Mouse (Mus musculus): Measurements from ENCODE around the gene Ddah2. TPM values are rescaled to one million over a fixed set of nuclear protein-coding genes. Genes with fewer than 3 reads are reported as not detected.
A peak's percentile ranks its signal among the peaks of the same experiment; 100 is the strongest.

The Ddah2 gene
- total RNA-seq, 1 experiment from 2014 or later = 21.3 TPM

DNA sequence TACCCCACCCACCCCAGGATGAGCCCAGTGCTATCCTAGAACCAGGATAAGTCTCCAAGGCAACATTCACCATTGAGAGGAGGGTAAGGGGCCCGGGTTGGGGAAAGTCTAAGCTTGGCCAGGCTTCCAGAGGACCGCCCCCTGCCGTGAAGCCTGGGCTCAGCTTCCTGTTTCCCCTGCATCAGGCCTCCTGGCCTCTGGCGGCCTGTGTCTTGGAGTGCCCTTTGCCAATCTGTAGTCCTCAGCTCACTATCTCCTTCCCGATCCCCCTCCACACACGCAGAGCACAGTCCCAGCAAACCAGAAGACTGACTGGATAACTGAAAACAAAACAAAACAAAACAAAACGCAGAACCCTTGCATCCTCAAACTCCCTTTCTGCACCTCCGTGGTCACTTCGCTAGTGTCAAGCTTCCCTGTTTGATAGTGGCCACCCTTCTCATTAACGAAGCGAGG lies 9.2 kb upstream of the Ddah2 start, which contains the start of gene Clic1:
Gene Clic1, plus strand, starts transcription at position 406 of the 456 bp plus-strand sequence.
- peak; percentile 14; the same call in 1 of the 2 replicates for ATAC-seq (replicated peaks; ENCODE audit: low read depth, poor library complexity, severe bottlenecking)

DNA sequence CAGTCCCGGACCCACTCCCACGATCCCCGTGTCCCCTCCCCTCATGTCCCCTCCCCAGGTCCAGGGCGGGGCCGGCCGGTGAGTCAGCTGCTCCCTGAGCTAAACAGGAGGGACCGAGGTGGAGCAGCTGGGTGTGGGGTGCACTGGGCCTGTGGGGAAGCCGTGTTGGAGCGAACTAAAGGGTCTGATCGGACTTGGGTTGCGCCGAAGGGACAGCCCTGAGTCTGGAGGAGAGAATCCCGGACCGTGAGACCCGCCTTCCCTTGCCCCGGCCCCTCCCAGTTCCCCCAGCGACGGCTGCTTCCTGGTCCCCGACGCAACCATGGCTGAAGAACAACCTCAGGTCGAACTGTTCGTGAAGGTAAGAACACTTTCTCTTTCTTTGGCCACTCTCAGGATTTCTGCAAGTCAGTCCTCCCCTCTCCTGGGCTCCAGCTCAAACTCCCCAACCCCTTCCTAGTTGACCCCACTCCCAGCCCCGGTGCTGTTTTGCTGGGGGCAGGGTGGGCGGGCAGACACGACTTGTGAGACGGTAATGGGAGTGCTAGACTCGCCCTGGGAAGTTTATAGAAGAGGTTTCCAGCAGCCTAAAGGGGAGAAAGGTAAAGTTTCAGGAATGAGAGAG lies 8.6 kb upstream of the Ddah2 start:
- ATAC-seq (replicated peaks; ENCODE audit: low read depth, poor library complexity, severe bottlenecking) = peak; percentile 12; the same call in 1 of the 2 replicates

DNA sequence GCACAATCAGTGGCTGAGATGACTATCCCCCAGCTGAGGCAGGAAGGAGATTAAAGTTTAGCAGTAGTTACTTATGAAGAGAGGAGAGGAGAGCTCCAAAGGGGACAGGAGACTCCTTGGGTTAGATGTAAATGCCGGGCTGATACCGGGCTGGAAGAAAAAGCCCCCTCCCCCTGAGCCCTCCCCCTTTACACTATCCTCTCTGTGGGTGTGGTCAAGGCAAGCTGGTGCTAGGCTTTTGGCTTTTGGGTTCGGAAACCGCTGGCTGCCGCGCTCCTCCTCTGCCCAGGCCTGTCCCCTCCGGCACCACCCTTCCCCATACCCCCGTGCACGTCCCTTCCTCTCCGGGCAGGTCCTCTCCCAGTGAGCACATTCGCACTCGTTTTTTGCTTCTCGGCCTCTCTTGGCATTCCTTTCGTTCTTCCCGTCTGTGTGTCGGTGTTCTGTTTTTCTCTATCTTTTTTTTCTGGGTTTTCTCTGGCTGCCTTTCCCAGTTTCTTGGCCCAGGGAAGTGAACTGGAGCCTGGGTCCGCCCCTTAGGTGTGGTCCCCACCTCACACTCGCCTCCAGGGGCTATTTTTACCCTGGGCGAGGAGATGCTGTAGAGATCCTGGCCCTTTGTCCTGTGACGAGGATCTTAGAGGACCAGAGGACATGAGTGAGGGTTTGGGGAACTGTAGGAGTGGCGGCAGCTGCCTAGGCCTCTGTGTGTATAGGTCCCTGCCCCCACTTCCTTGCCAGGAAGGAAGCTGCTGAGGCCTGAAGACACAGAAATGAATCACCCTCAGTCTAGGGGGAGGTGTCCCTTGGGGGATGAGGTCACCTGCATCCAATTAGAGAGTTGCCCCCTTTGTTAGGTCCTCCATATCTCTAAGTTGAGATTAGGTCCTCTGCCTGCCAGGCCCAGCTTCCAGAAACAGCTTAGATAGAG lies 7.4 kb upstream of the Ddah2 start:
- ATAC-seq (replicated peaks; ENCODE audit: low read depth, poor library complexity, severe bottlenecking) = peak; percentile 63

DNA sequence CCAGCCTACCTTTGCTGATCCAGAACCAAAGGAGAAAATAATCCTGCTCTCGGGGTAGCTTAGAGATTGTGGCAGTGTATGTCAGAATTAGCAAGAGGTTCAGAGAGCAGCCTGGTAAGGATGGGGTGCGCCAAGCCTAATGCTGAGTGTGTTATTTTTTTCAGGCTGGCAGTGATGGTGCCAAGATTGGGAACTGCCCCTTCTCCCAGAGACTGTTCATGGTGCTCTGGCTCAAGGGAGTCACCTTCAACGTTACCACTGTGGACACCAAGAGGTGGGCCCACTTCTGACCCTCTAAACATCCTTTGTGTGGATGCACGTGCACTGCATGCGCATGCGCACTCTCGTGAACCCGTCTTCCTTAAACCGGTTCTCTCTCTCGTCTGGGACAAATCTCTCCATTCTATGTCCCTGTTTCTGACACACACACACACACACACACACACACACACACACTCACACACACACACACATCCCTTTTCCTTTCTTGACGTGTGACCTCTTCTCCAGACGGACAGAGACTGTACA lies 6.5 kb upstream of the Ddah2 start:
- ATAC-seq (replicated peaks; ENCODE audit: low read depth, poor library complexity, severe bottlenecking) = no peak

DNA sequence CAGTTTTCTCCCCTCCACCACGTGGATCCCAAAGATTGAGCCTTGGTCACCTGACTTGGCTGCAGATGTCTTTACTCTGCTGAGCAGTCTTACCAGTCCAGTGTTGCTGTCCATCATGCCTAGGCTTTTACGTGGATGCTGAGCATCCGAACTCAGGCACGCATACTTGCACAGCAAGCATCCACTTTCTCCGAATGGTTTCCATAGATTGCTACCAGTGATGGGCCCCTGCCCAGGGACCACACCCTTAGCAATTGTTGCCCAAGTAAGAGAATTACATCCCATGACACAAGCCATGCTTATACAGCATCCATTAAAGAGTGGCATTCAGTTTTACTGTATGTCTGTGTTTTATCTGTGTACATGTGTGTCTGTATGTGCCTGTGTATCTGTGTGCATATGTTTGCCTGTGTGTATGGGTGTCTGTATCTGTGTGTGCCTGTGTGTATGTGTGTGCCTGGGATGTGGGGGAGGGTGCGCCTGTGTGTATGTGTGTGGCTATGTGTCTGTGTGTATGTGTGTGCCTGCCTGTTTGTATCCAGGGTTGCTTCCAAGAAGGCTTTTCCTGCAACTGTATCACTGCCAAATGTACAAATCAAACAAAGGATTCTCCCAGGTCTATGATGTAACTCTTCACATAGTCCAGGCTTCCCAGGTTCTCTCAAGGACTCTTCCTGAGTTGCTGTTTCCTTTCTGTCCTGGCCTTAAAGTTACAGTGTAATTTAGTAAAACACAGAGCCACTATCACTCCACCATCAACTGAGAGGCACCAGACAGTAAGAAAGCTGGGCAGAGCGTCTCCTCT lies 2.9 kb upstream of the Ddah2 start:
- no peak for ATAC-seq (replicated peaks; ENCODE audit: low read depth, poor library complexity, severe bottlenecking)

DNA sequence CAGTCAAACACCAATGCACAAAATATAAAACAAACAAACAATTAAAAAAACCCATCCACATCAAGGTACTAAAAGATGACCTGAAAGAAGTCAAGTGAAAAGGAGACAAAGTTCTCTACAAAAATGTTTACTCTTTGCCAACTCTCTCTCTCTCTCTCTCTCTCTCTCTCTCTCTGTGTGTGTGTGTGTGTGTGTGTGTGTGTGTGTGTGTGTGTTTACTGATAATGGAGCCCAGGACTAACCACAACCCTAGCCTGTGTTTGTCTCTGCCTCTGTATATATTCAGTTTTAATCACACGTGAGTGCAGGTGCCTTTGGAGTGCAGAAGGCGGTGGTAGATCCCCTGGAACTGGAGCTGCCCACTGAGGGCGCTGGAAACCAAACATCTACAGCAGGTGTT lies 1.7 kb upstream of the Ddah2 start:
- no peak for ATAC-seq (replicated peaks; ENCODE audit: low read depth, poor library complexity, severe bottlenecking)

DNA sequence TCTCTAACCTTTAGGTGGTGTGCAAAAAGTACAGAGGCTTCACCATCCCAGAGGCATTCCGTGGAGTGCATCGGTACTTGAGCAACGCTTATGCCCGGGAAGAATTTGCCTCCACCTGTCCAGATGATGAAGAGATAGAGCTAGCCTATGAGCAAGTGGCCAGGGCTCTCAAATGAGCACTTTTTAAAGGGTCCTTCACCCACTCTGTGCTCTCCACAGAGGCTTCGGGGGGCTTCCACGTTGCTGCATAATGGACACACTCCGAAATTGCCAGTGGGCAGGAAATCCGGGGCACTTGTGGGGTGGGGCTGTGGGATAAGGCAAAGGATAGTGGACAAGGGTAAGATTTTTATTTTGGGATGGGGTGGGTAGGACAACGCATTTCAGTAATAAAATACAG lies 519 bp upstream of the Ddah2 start:
- no peak for ATAC-seq (replicated peaks; ENCODE audit: low read depth, poor library complexity, severe bottlenecking)

DNA sequence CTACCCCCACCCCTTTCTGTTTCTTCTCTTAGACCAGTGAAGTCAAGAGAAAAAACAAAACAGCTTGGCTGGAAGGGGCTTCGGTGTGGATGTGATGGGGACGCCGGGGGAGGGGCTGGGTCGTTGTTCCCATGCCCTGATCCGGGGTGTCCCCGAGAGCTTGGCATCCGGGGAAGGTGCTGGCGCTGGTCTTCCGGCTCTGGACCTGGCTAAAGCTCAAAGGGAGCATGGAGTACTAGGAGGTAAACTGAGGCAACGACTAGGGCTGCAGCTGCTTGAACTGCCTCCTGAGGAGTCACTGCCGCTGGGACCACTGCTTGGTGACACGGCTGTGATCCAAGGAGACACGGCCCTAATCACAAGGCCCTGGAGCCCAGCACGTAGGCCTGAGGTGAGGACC lies 1.2 kb downstream of the Ddah2 start:
- ATAC-seq (replicated peaks; ENCODE audit: low read depth, poor library complexity, severe bottlenecking) = no peak

DNA sequence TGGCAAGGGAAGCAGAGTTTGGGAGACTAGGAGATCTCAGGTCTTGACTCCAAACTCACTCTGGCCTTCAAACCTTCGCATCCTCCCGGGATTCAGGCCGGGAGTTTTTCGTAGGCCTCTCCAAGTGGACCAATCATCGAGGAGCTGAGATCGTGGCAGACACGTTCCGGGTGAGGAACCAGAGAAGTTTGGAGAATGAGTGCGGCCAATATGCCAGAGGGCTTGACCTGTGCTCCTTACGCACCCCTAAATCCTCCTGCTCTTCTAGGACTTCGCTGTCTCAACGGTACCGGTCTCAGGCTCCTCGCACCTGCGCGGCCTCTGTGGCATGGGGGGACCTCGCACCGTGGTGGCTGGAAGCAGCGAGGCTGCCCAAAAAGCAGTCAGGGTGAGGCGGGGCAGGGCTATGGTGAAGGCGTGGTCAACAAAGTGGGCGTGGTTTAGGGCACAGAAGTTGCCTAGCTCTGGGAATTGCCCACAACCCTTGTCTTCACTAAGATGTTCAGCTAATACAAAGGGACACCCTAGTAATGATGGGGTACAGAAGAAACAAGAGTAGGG lies 2.0 kb downstream of the Ddah2 start:
- no peak for ATAC-seq (replicated peaks; ENCODE audit: low read depth, poor library complexity, severe bottlenecking)

DNA sequence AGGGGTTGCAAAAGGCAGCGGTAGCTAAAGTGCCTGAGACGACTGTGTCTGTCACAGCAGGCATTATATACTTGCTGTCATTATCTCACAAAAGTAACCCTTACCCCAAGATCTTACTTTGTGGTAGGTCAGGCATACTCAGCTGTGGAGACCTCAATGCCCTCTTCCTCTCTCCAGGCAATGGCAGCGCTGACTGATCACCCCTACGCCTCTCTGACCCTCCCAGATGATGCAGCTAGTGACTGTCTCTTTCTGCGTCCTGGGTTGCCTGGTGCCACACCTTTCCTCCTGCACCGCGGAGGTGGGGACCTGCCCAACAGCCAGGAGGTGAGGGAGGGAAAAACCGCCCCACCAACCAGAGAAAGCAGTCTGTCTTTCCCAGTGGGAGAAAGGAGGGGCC lies 2.5 kb downstream of the Ddah2 start:
- ATAC-seq (replicated peaks; ENCODE audit: low read depth, poor library complexity, severe bottlenecking) = no peak

DNA sequence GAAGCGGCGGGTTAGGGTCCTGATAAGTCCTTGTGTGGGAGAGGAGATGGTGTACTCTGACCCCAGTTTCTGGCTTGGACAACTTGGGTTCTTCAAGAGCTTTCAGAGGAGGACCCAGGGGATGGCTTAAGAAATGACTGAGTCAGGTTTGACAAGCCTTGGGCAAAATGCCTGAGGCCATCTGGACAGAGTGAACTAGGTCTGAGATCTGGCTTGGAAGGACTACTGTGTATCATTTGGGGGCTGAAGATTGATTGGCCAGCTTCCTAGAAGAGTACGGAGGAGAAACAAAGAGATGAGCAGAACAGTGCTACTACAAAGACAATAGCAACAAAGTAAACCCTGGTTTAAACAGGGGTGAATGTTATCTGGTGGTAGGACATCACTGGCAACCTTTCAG lies 4.6 kb downstream of the Ddah2 start:
- no peak for ATAC-seq (replicated peaks; ENCODE audit: low read depth, poor library complexity, severe bottlenecking)

DNA sequence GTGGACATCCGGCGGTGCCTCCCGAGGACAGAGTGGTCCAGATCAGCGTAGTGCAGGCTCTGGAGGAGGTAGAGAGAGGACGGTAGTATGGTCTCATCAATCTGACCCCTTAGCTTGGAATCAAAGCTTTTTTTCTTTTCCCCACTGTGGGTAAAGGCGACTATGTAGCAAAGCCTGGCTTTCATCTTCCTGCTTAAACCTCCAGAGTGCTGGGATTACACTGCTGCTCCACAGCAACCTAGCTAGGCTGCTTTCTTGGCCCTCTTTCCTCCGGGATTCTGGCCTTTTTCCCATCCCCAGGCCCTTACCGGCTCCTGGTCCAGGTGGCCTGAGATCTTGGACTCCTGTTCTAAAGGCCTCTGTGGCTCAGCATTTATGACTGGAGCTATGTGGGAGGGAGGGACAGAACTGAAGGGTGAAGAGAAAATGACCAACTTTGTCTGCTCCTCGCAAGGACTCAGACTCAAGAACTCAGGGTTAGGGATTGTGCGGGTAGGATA lies 5.6 kb downstream of the Ddah2 start:
- ATAC-seq (replicated peaks; ENCODE audit: low read depth, poor library complexity, severe bottlenecking) = no peak

DNA sequence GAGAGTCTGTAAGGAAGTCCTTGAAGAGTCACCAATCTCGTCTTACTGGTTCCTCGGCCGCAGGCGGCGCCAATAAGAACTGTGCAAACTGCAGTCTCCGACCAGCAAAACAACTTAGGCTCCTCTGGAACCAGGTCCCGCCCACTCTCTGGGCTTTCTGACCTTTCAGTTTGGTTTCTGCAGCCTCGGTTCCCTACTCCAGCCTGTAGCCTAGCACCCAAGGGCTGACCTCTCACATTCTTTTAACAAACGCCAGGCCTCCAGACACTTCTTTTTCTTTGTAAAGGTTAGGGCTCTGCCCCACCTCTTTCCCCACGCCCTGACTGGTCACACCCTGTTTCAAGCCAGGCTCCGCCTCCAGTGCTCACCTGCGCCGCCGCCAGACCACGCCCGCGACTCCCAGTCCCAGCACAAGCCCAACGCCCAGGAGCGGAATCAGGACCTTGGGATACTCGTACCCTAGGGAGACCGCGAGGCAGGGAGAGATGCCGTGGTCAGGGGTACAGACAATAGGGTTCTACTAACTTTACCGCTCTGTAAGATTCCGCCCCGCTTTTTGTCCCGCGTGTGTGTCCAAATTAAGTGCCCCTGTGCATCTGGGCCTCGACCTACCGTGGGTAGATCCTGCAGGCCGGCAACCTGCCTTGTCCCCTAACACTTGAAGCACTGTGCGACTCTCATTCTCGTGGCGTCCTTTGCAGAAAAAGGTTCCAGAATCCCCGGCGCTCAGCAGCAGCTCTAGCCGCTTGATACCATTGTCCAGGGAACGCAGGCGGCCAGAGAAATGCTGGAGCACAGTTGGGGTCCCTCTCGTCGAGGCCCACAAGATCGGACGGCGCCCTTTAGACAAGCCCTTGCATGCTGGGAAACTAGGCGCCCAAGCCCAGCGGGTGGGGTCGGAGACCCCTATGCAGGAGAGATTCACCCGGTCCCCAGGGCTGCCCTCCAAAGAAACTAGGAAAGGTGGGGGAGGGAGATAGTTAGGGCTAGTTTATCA lies 6.4 kb downstream of the Ddah2 start, which contains the start of gene Ly6g6c:
Gene Ly6g6c, plus strand, starts transcription at position 438 of the 997 bp plus-strand sequence.
- ATAC-seq (replicated peaks; ENCODE audit: low read depth, poor library complexity, severe bottlenecking) = peak; percentile 37

DNA sequence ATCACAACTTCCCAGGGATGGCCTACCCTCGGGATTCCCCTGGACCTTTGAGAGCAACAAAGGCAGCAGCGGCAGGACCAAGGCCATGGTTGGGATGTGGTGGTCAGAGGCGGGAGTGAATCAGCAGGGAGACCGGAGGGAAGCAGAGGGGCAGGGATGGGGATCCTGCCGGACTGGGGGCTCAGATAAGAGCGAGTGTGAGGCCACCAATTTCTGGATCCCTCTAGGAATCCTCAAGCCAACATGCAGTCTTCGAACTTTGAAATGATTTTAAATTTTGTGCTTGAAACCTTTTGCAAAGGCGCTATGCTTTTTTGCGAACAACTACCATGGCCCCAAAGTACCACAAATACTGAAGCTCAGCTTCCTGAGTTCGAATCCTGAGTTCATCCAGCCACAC lies 7.2 kb downstream of the Ddah2 start, which contains the start of gene Mpig6b:
Gene Mpig6b, minus strand, starts transcription at position 101 of the 400 bp plus-strand sequence.
- ATAC-seq (replicated peaks; ENCODE audit: low read depth, poor library complexity, severe bottlenecking) = no peak

DNA sequence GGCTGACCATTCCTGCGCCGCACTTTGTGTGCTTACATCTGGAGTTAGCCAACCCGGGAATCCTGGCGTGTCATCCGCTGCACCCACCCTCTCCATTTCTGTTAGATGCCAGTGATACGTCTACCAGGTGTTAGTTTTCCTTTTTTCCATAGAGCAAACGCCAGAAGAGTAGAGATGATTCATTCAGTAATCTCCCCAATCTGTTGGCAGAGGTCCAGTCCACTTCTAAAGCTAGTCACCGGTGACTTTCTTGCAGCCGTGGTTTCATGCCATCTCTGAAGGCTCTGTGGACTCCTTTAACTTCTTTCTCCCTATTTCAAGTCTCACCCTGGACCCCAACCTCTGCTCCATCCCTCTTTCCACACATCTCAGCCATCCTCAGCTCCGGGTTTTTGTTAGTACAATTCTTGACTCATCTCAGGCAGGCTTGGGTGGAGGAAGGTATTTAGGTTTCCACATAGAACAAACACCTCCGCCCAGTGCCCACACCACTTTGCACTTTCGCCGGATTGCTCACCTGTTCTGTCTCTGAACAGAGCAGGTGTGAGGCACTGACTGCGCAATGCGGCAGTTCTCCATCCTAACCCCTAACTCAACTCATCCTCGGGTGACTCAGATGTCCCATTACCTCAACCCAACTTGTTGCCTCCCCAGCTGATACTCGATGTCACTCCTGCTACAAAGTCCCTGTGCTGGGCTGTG lies 9.5 kb downstream of the Ddah2 start:
- no peak for ATAC-seq (replicated peaks; ENCODE audit: low read depth, poor library complexity, severe bottlenecking)

DNA sequence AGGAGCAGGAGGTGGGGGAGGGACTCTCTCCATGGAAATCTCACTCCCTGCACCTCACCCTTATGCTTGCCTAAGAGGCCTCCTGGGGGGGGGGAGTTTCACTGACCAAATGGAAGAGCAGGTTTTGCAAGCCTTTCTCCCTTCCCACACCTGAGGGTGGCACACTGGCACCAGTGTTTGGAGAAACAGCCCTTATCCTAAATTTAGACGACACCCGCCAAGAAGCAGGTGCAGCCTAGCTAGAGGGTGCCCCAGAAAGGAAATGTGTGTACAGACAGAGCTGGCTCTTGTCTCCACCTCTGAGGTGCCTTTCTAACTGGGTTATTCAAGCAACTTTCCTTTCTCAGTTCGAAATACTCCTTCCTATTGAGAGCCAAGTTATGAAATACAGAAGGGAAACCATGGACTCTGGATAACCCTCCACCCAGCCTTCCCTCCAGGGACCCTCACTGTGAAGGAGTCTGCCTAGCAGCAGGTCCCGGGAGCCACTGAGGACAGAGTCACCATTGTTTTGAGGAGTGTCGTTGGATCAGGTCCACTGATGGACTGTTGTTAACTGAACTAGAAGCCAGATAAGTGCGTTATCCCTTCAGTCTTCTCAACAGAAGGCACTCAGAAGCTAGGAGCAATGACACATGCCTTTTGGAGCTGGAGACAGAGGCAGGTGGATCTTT lies 11.9 kb downstream of the Ddah2 start:
- ATAC-seq (replicated peaks; ENCODE audit: low read depth, poor library complexity, severe bottlenecking) = no peak

DNA sequence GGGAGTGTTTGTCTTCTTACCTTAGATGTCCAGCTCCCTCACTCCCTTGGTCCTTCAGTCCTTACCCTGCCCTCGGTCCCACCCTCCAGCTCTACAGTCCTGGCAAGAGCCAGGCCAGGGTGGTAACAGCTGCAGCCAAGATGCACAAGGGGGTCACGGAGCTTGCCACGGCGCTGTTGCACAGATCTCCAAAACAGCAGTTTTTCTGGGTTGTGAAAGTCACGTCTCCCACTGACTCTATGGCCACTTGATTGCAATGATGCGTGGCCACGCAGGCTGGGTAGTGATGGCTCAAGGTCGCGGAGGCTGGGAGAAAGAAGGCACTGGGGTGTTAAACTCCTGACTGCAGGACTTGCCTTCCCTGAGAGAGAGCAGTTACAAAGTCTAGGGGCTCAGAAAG lies 12.6 kb downstream of the Ddah2 start:
- ATAC-seq (replicated peaks; ENCODE audit: low read depth, poor library complexity, severe bottlenecking) = no peak
